ENCODE assay signal across 18 mouse cellular contexts in genomic region chr9:35056611-35057010, GRCm38 (mm10).
DNase-seq lines count a peak whose midpoint lies in the region; ATAC-seq and TF ChIP-seq lines count a peak whose summit lies in the region.
"Had no signal": no experiment of that assay in that cellular context is flagged by ENCODE, and none has a peak within 500 bp of the region (broad histone marks: within the 10 kb centered on the region; RNA-seq: fewer than 3 reads in every experiment).

No protein-coding gene starts in this region.

- H3K4me2 ChIP-seq in liver, embryonic 16.5 days (ENCODE audit: low read depth, low read length) = no peak overlapping the region
- no peak overlapping the region for H3K4me2 ChIP-seq in liver, embryonic 12.5 days
- no peak overlapping the region for H3K4me2 ChIP-seq in forebrain, embryonic 12.5 days
- H3K4me2 ChIP-seq in intestine, embryonic 15.5 days (replicated peaks) = no peak overlapping the region
- H3K4me2 ChIP-seq: hindbrain, embryonic 13.5 days; midbrain, embryonic 15.5 days had no signal

- TF ChIP-seq POLR2A in bone marrow macrophage, adult 2 months (IDR thresholded peaks at IDR 0.05; ENCODE audit: borderline replicate concordance, low read depth, low read length) = no peak

- H3K27me3 ChIP-seq in liver, embryonic 16.5 days (ENCODE audit: control insufficient read depth, insufficient read depth, low read depth, low read length) = no peaks in the 10 kb centered on the region
- no peaks in the 10 kb centered on the region for H3K27me3 ChIP-seq in liver, embryonic 12.5 days (replicated peaks)
- no peaks in the 10 kb centered on the region for H3K27me3 ChIP-seq in G1E (ENCODE audit: insufficient read depth, low read length)
- no peaks in the 10 kb centered on the region for H3K27me3 ChIP-seq in forebrain, embryonic 12.5 days
- no peaks in the 10 kb centered on the region for H3K27me3 ChIP-seq in intestine, embryonic 15.5 days (replicated peaks)
- H3K27me3 ChIP-seq: hindbrain, embryonic 13.5 days; megakaryocyte, embryonic 14.5 days; midbrain, embryonic 15.5 days had no signal

- H3K27ac ChIP-seq in liver, embryonic 16.5 days (ENCODE audit: low read length) = peak overlapping the region; percentile 4
- H3K27ac ChIP-seq in liver, embryonic 12.5 days = no peak overlapping the region; the same call in 1 of the 2 replicates
- peak overlapping the region; percentile 65 for H3K27ac ChIP-seq in bone marrow macrophage, adult 2 months (ENCODE audit: insufficient read depth, low read depth, low read length)
- no peak overlapping the region for H3K27ac ChIP-seq in forebrain, embryonic 12.5 days
- no peak overlapping the region for H3K27ac ChIP-seq in intestine, embryonic 15.5 days
- H3K27ac ChIP-seq: heart, adult 2 months; hindbrain, embryonic 13.5 days; liver, embryonic 14.5 days; midbrain, embryonic 15.5 days; stomach, postnatal 0 days had no signal

- peaks cover 17% of the 10 kb centered on the region for H3K36me3 ChIP-seq in liver, embryonic 16.5 days (ENCODE audit: control insufficient read depth, insufficient read depth)
- H3K36me3 ChIP-seq in liver, embryonic 12.5 days = peaks cover 48% of the 10 kb centered on the region
- peaks cover 72% of the 10 kb centered on the region for H3K36me3 ChIP-seq in G1E (replicated peaks)
- peaks cover 8% of the 10 kb centered on the region for H3K36me3 ChIP-seq in forebrain, embryonic 12.5 days (replicated peaks)
- peaks cover 15% of the 10 kb centered on the region for H3K36me3 ChIP-seq in intestine, embryonic 15.5 days
- H3K36me3 ChIP-seq: midbrain, embryonic 15.5 days had no signal

- no peaks in the 10 kb centered on the region for H3K9me3 ChIP-seq in liver, embryonic 16.5 days (replicated peaks; ENCODE audit: control insufficient read depth, low read length)
- H3K9me3 ChIP-seq in liver, embryonic 12.5 days (replicated peaks) = no peaks in the 10 kb centered on the region
- no peaks in the 10 kb centered on the region for H3K9me3 ChIP-seq in G1E (replicated peaks)
- no peaks in the 10 kb centered on the region for H3K9me3 ChIP-seq in forebrain, embryonic 12.5 days
- H3K9me3 ChIP-seq in intestine, embryonic 15.5 days = no peaks in the 10 kb centered on the region
- H3K9me3 ChIP-seq: hindbrain, embryonic 13.5 days; megakaryocyte, embryonic 14.5 days; midbrain, embryonic 15.5 days had no signal

- WGBS in liver, embryonic 16.5 days (ENCODE audit: insufficient replicate concordance) = 50% methylated on average over 3 of the region's 3 CpGs
- 44% methylated on average over 3 of the region's 3 CpGs for WGBS in liver, embryonic 12.5 days (ENCODE audit: insufficient replicate concordance)
- WGBS in forebrain, embryonic 12.5 days = 86% methylated on average over 3 of the region's 3 CpGs
- WGBS in intestine, embryonic 15.5 days = 88% methylated on average over 3 of the region's 3 CpGs

- ATAC-seq in liver, embryonic 16.5 days (ENCODE audit: low read depth) = no peak
- no peak for ATAC-seq in liver, embryonic 12.5 days
- ATAC-seq in G1E (ENCODE audit: extremely low read depth, insufficient number of reproducible peaks, low FRiP score, poor library complexity, severe bottlenecking) = no peak
- ATAC-seq in megakaryocyte progenitor cell, adult 5-6 weeks (replicated peaks; ENCODE audit: poor library complexity) = peak; percentile 35
- ATAC-seq in forebrain, embryonic 12.5 days (ENCODE audit: low FRiP score) = no peak
- no peak for ATAC-seq in intestine, embryonic 15.5 days
- ATAC-seq: midbrain, embryonic 15.5 days had no signal

- H3K4me3 ChIP-seq in liver, embryonic 16.5 days (ENCODE audit: low read depth, low read length) = no peak overlapping the region
- H3K4me3 ChIP-seq in liver, embryonic 12.5 days = no peak overlapping the region
- H3K4me3 ChIP-seq in G1E (ENCODE audit: low read depth, low read length) = no peak overlapping the region
- H3K4me3 ChIP-seq in bone marrow macrophage, adult 2 months (ENCODE audit: insufficient read depth, low read length) = peak overlapping the region; percentile 32
- no peak overlapping the region for H3K4me3 ChIP-seq in forebrain, embryonic 12.5 days (replicated peaks)
- H3K4me3 ChIP-seq in intestine, embryonic 15.5 days (replicated peaks) = no peak overlapping the region
- H3K4me3 ChIP-seq: heart, adult 2 months; hindbrain, embryonic 13.5 days; megakaryocyte, embryonic 14.5 days; midbrain, embryonic 15.5 days had no signal

- peaks cover 9% of the 10 kb centered on the region for H3K4me1 ChIP-seq in liver, embryonic 16.5 days (ENCODE audit: control insufficient read depth, low read depth, low read length)
- peaks cover 26% of the 10 kb centered on the region for H3K4me1 ChIP-seq in liver, embryonic 12.5 days
- H3K4me1 ChIP-seq in G1E (ENCODE audit: insufficient read depth, low read depth, low read length) = peaks cover 37% of the 10 kb centered on the region
- H3K4me1 ChIP-seq in bone marrow macrophage, adult 2 months (ENCODE audit: control insufficient read depth, insufficient read depth, low read length) = peaks cover 27% of the 10 kb centered on the region
- H3K4me1 ChIP-seq in forebrain, embryonic 12.5 days = 0 out of 2 replicates have a peak, but pooled peaks cover 4% of the 10 kb centered on the region
- 0 out of 2 replicates have a peak, but pooled peaks cover 3% of the 10 kb centered on the region for H3K4me1 ChIP-seq in intestine, embryonic 15.5 days (replicated peaks)
- H3K4me1 ChIP-seq: hindbrain, embryonic 13.5 days; midbrain, embryonic 15.5 days had no signal

- DNase-seq in G1E (ENCODE audit: low spot score) = peak; percentile 25
- DNase-seq: adrenal gland, postnatal 36 days; cerebellum, postnatal 10 days; embryo, embryonic 11 days; kidney, postnatal 14 days; thymus, postnatal 14 days had no signal

- H3K9ac ChIP-seq in liver, embryonic 16.5 days (ENCODE audit: low read depth, low read length) = no peak overlapping the region
- no peak overlapping the region for H3K9ac ChIP-seq in liver, embryonic 12.5 days
- no peak overlapping the region for H3K9ac ChIP-seq in forebrain, embryonic 12.5 days
- H3K9ac ChIP-seq in intestine, embryonic 15.5 days = no peak overlapping the region
- H3K9ac ChIP-seq: hindbrain, embryonic 13.5 days; liver, embryonic 14.5 days; midbrain, embryonic 15.5 days had no signal

- TF ChIP-seq CTCF in G1E (IDR thresholded peaks at IDR 0.05; ENCODE audit: low read depth, low read length) = no peak
- TF ChIP-seq CTCF in bone marrow macrophage, adult 2 months (IDR thresholded peaks at IDR 0.05; ENCODE audit: low read depth, low read length) = no peak

Comparison
In these comparisons a context has a peak if more than half of its experiments do, and no peak if none do; other contexts are left out.
1. H3K27ac ChIP-seq: peak in liver, embryonic 16.5 days (single experiment) and bone marrow macrophage, adult 2 months (single experiment); none in liver, embryonic 12.5 days (single experiment), forebrain, embryonic 12.5 days (single experiment) and intestine, embryonic 15.5 days (single experiment).